Mouse (Mus musculus): ENCODE results near the gene Ripor2. TPM values are rescaled to one million over a fixed set of nuclear protein-coding genes. Genes with fewer than 3 reads are reported as not detected.

Ripor2 gene
- polyA plus RNA-seq, 1 experiment from 2014 or later: 29.1 TPM

GRCm38 (mm10) chr13:24640836-24641385 lies 58.9 kb downstream of the Ripor2 start:
- Histone ChIP-seq H3K36me3 (no peaks in the 10 kb centered on the region), H3K4me2 (replicated peaks) (peak overlapping the region; percentile 85), H3K27me3 (0 out of 2 replicates have a peak, but pooled peaks cover 4% of the 10 kb centered on the region), H3K27ac (peak overlapping the region; percentile 48; the same call in 1 of the 2 replicates), H3K9ac (replicated peaks) (peak overlapping the region; percentile 81; the same call in 1 of the 2 replicates), H3K9me3 (no peaks in the 10 kb centered on the region), H3K4me1 (replicated peaks) (peaks cover 42% of the 10 kb centered on the region), H3K4me3 (replicated peaks) (peak overlapping the region; percentile 65)
- WGBS: 67% methylated on average over 3 of the region's 3 CpGs
- ATAC-seq: no peak

- peaks cover 42% of the 10 kb centered on the region for H3K4me1 ChIP-seq (replicated peaks)
- H3K4me3 ChIP-seq (replicated peaks): peak overlapping the region; percentile 65; the same call in 1 of the 2 replicates
- H3K9ac ChIP-seq (replicated peaks): 0 out of 2 replicates have a peak overlapping the region, but pooled peaks have one; percentile 6
These were observed 59.8 kb downstream of the Ripor2 start for GRCm38 (mm10) chr13:24641491-24642430.

GRCm38 (mm10) chr13:24645146-24645545 lies 63.2 kb downstream of the Ripor2 start:
- H3K4me3 ChIP-seq (replicated peaks): no peak overlapping the region
- peaks cover 31% of the 10 kb centered on the region for H3K4me1 ChIP-seq (replicated peaks)
- no peak for ATAC-seq
- H3K27ac ChIP-seq: no peak overlapping the region
- 91% methylated on average over 3 of the region's 3 CpGs for WGBS
- no peaks in the 10 kb centered on the region for H3K36me3 ChIP-seq
- no peak overlapping the region for H3K4me2 ChIP-seq (replicated peaks)
- H3K9ac ChIP-seq (replicated peaks): no peak overlapping the region
- no peaks in the 10 kb centered on the region for H3K27me3 ChIP-seq
- H3K9me3 ChIP-seq: no peaks in the 10 kb centered on the region

More at GRCm38 (mm10) chr13:24641491-24642430, 59.8 kb downstream of the Ripor2 start:
- H3K27ac ChIP-seq: peak overlapping the region; percentile 72
- peak overlapping the region; percentile 85 for H3K4me2 ChIP-seq (replicated peaks)
- WGBS: 15% methylated on average over 7 of the region's 7 CpGs
- H3K36me3 ChIP-seq: no peaks in the 10 kb centered on the region
- no peak for ATAC-seq
- 0 out of 2 replicates have a peak, but pooled peaks cover 4% of the 10 kb centered on the region for H3K27me3 ChIP-seq
- no peaks in the 10 kb centered on the region for H3K9me3 ChIP-seq

- ATAC-seq: no peak
- 89% methylated on average over 3 of the region's 3 CpGs for WGBS
- Histone ChIP-seq H3K4me3 (replicated peaks) (no peak overlapping the region), H3K9me3 (no peaks in the 10 kb centered on the region), H3K9ac (replicated peaks) (no peak overlapping the region), H3K27ac (no peak overlapping the region), H3K36me3 (no peaks in the 10 kb centered on the region), H3K4me1 (replicated peaks) (peaks cover 29% of the 10 kb centered on the region), H3K4me2 (replicated peaks) (no peak overlapping the region), H3K27me3 (no peaks in the 10 kb centered on the region)
These were observed 64.3 kb downstream of the Ripor2 start for GRCm38 (mm10) chr13:24646324-24646723.

- Histone ChIP-seq H3K36me3 (no peaks in the 10 kb centered on the region), H3K4me2 (replicated peaks) (no peak overlapping the region), H3K9ac (replicated peaks) (no peak overlapping the region), H3K4me1 (replicated peaks) (peaks cover 20% of the 10 kb centered on the region), H3K9me3 (no peaks in the 10 kb centered on the region), H3K4me3 (replicated peaks) (no peak overlapping the region), H3K27me3 (no peaks in the 10 kb centered on the region), H3K27ac (no peak overlapping the region)
- no peak for ATAC-seq
- WGBS: 91% methylated on average over 2 of the region's 2 CpGs
These were observed 65.5 kb downstream of the Ripor2 start for GRCm38 (mm10) chr13:24647444-24647843.

GRCm38 (mm10) chr13:24648027-24648426 lies 66.0 kb downstream of the Ripor2 start:
- Histone ChIP-seq H3K36me3 (no peaks in the 10 kb centered on the region), H3K27ac (peak overlapping the region; percentile 63), H3K4me1 (replicated peaks) (peaks cover 20% of the 10 kb centered on the region), H3K9me3 (no peaks in the 10 kb centered on the region), H3K4me3 (replicated peaks) (no peak overlapping the region), H3K4me2 (replicated peaks) (0 out of 2 replicates have a peak overlapping the region, but pooled peaks have one; percentile 3), H3K9ac (replicated peaks) (no peak overlapping the region), H3K27me3 (no peaks in the 10 kb centered on the region)
- ATAC-seq: no peak
- 56% methylated on average over 5 of the region's 5 CpGs for whole genome bisulfite sequencing

- no peak overlapping the region; the same call in 1 of the 2 replicates for H3K27ac ChIP-seq
- no peaks in the 10 kb centered on the region for H3K9me3 ChIP-seq
- no peaks in the 10 kb centered on the region for H3K36me3 ChIP-seq
- 52% methylated on average over 3 of the region's 3 CpGs for WGBS
- no peaks in the 10 kb centered on the region for H3K27me3 ChIP-seq
- H3K4me1 ChIP-seq (replicated peaks): peaks cover 20% of the 10 kb centered on the region
- H3K4me3 ChIP-seq (replicated peaks): no peak overlapping the region
- ATAC-seq: no peak
- no peak overlapping the region for H3K4me2 ChIP-seq (replicated peaks)
- no peak overlapping the region for H3K9ac ChIP-seq (replicated peaks)
These were observed 66.7 kb downstream of the Ripor2 start for GRCm38 (mm10) chr13:24648668-24649067.

GRCm38 (mm10) chr13:24649099-24649498 lies 67.1 kb downstream of the Ripor2 start:
- Histone ChIP-seq H3K36me3 (no peaks in the 10 kb centered on the region), H3K9ac (replicated peaks) (no peak overlapping the region), H3K4me3 (replicated peaks) (no peak overlapping the region), H3K9me3 (no peaks in the 10 kb centered on the region), H3K27ac (peak overlapping the region; percentile 14), H3K4me2 (replicated peaks) (no peak overlapping the region), H3K27me3 (no peaks in the 10 kb centered on the region), H3K4me1 (replicated peaks) (peaks cover 20% of the 10 kb centered on the region)
- ATAC-seq: no peak
- WGBS: 69% methylated on average over 2 of the region's 2 CpGs

GRCm38 (mm10) chr13:24651018-24651417 lies 69.0 kb downstream of the Ripor2 start:
- 38% methylated on average over 3 of the region's 3 CpGs for WGBS
- Histone ChIP-seq H3K4me1 (replicated peaks) (peaks cover 35% of the 10 kb centered on the region), H3K9me3 (no peaks in the 10 kb centered on the region), H3K4me2 (replicated peaks) (no peak overlapping the region), H3K9ac (replicated peaks) (no peak overlapping the region), H3K27ac (no peak overlapping the region), H3K4me3 (replicated peaks) (no peak overlapping the region), H3K27me3 (no peaks in the 10 kb centered on the region), H3K36me3 (no peaks in the 10 kb centered on the region)
- no peak for ATAC-seq

- Histone ChIP-seq H3K9ac (replicated peaks) (peak overlapping the region; percentile 19; the same call in 1 of the 2 replicates), H3K4me3 (replicated peaks) (no peak overlapping the region), H3K4me1 (replicated peaks) (peaks cover 37% of the 10 kb centered on the region), H3K27ac (peak overlapping the region; percentile 58), H3K4me2 (replicated peaks) (no peak overlapping the region; the same call in 1 of the 2 replicates), H3K27me3 (no peaks in the 10 kb centered on the region), H3K36me3 (no peaks in the 10 kb centered on the region), H3K9me3 (no peaks in the 10 kb centered on the region)
- WGBS: 45% methylated on average over 12 of the region's 12 CpGs
- ATAC-seq: no peak
These were observed 73.1 kb downstream of the Ripor2 start for GRCm38 (mm10) chr13:24654919-24655635.

- Histone ChIP-seq H3K36me3 (no peaks in the 10 kb centered on the region), H3K9me3 (no peaks in the 10 kb centered on the region), H3K27me3 (no peaks in the 10 kb centered on the region), H3K4me3 (replicated peaks) (peak overlapping the region; percentile 10; the same call in 1 of the 2 replicates), H3K9ac (replicated peaks) (0 out of 2 replicates have a peak overlapping the region, but pooled peaks have one; percentile 28), H3K4me2 (replicated peaks) (peak overlapping the region; percentile 43), H3K27ac (peak overlapping the region; percentile 84), H3K4me1 (replicated peaks) (peaks cover 27% of the 10 kb centered on the region)
- WGBS: 6% methylated on average over 15 of the region's 15 CpGs
- ATAC-seq: peak; percentile 90
These were observed 74.9 kb downstream of the Ripor2 start for GRCm38 (mm10) chr13:24656719-24657497.

All from midbrain, embryonic 13.5 days (tissue).